Mouse (Mus musculus): ENCODE data around the gene Sult2a5. TPM values are rescaled to one million over a fixed set of nuclear protein-coding genes. Genes with fewer than 3 reads are reported as not detected.

Gene Sult2a5
- total RNA-seq (2021): not detected
- long read RNA-seq, experiment 1: 0 reads
- long read RNA-seq, experiment 2: 0 reads

DNA sequence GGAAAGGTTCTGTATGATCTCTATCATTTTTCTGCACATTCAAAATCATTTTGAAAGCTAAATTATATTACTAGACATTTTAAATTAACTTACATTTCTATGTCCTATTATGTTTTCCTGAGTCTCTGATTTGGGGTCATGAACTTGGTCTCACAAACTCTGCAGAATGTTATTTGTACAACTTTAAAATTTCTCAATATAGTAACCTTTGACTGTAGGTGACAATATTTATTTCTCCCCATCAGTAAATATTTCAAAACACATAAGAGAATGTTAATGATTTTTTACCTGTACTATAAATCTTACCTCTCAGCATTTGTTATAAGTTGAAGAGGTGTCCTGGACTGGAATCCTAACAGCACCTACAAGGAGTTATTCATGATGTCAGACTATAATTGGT, at the start of gene Sult2a5:
Gene Sult2a5, plus strand, starts transcription at position 301 of the 400 bp plus-strand sequence.
- DNase-seq (ENCODE audit: low spot score in 2 of 2): no peak

Other genes starting within 250 kb of the Sult2a5 start
- gene Cabp5, start 225.8 kb upstream of the Sult2a5 start, total RNA-seq (2021): under 1 TPM; 0.30 to 0.46 TPM
- under 1 TPM in 1 of 2 experiments, not detected in 1; 0.77 TPM for gene Bsph1, start 173.1 kb upstream of the Sult2a5 start, total RNA-seq (2021)
- gene Bsph2, start 52.9 kb upstream of the Sult2a5 start, total RNA-seq (2021): not detected
- gene Sult2a2, start 109.5 kb downstream of the Sult2a5 start, total RNA-seq (2021): not detected
- not detected for gene Sult2a1, start 213.4 kb downstream of the Sult2a5 start, total RNA-seq (2021)

All from left cerebral cortex, adult 18-20 months (tissue).